Mouse (Mus musculus) splenic B cell, adult 2 months (primary cell): ENCODE measurements around the gene Pamr1.

Experiments used
- DNase-seq: peaks from one replicate; pipeline ENCODE4 v3.0.0-alpha.2; 2011; ENCODE audit warnings: low read depth, low spot score
- H3K27me3 ChIP-seq: 2 replicates; pipeline ENCODE4 v1.6.1; 2012; ENCODE audit warnings: mild to moderate bottlenecking, low read length, moderate library complexity, mixed read lengths; ENCODE audit not compliant: control insufficient read depth, poor library complexity, insufficient read depth, severe bottlenecking
- H3K36me3 ChIP-seq: 2 replicates; pipeline ENCODE4 v1.6.1; 2012; ENCODE audit warnings: mild to moderate bottlenecking, low read length, moderate library complexity, mixed read lengths; ENCODE audit not compliant: control insufficient read depth, poor library complexity, insufficient read depth, severe bottlenecking

Gene Pamr1

GRCm38 (mm10) chr2:102558965-102559364 is 9.2 kb downstream of the Pamr1 start:
- Histone ChIP-seq H3K27me3 (no peaks in the 10 kb centered on the region), H3K36me3 (no peaks in the 10 kb centered on the region)
- no peak for DNase-seq

- no peaks in the 10 kb centered on the region for H3K27me3 ChIP-seq
- no peaks in the 10 kb centered on the region for H3K36me3 ChIP-seq
- no peak for DNase-seq
Observed at GRCm38 (mm10) chr2:102563848-102564247, 14.0 kb downstream of the Pamr1 start.

GRCm38 (mm10) chr2:102579248-102579647 is 29.4 kb downstream of the Pamr1 start:
- Histone ChIP-seq H3K36me3 (no peaks in the 10 kb centered on the region), H3K27me3 (no peaks in the 10 kb centered on the region)
- DNase-seq = no peak

- peak; percentile 34 for DNase-seq
- no peaks in the 10 kb centered on the region for H3K27me3 ChIP-seq
- H3K36me3 ChIP-seq = no peaks in the 10 kb centered on the region
Observed at GRCm38 (mm10) chr2:102589977-102590376, 40.2 kb downstream of the Pamr1 start.

GRCm38 (mm10) chr2:102594535-102594934 is 44.7 kb downstream of the Pamr1 start:
- no peaks in the 10 kb centered on the region for H3K27me3 ChIP-seq
- no peak for DNase-seq

GRCm38 (mm10) chr2:102595395-102596130 is 45.8 kb downstream of the Pamr1 start:
- DNase-seq = no peak
- Histone ChIP-seq H3K36me3 (no peaks in the 10 kb centered on the region), H3K27me3 (no peaks in the 10 kb centered on the region)

More at GRCm38 (mm10) chr2:102594535-102594934, 44.7 kb downstream of the Pamr1 start:
- H3K36me3 ChIP-seq = no peaks in the 10 kb centered on the region

- H3K27me3 ChIP-seq = no peaks in the 10 kb centered on the region
- H3K36me3 ChIP-seq = no peaks in the 10 kb centered on the region
- DNase-seq = no peak
Observed at GRCm38 (mm10) chr2:102598911-102599721, 49.3 kb downstream of the Pamr1 start.

- no peaks in the 10 kb centered on the region for H3K27me3 ChIP-seq
- no peaks in the 10 kb centered on the region for H3K36me3 ChIP-seq
- no peak for DNase-seq
Observed at GRCm38 (mm10) chr2:102600516-102600915, 50.7 kb downstream of the Pamr1 start.

GRCm38 (mm10) chr2:102610485-102610884 is 60.7 kb downstream of the Pamr1 start:
- Histone ChIP-seq H3K36me3 (no peaks in the 10 kb centered on the region), H3K27me3 (no peaks in the 10 kb centered on the region)

GRCm38 (mm10) chr2:102616637-102617036 is 66.8 kb downstream of the Pamr1 start:
- H3K27me3 ChIP-seq = no peaks in the 10 kb centered on the region
- no peak for DNase-seq
- no peaks in the 10 kb centered on the region for H3K36me3 ChIP-seq

More at GRCm38 (mm10) chr2:102610485-102610884, 60.7 kb downstream of the Pamr1 start:
- DNase-seq = no peak

- Histone ChIP-seq H3K36me3 (no peaks in the 10 kb centered on the region), H3K27me3 (no peaks in the 10 kb centered on the region)
- DNase-seq = no peak
Observed at GRCm38 (mm10) chr2:102620744-102621429, 71.1 kb downstream of the Pamr1 start.

GRCm38 (mm10) chr2:102622176-102622575 is 72.4 kb downstream of the Pamr1 start:
- H3K27me3 ChIP-seq = no peaks in the 10 kb centered on the region
- no peak for DNase-seq
- no peaks in the 10 kb centered on the region for H3K36me3 ChIP-seq

- Histone ChIP-seq H3K36me3 (no peaks in the 10 kb centered on the region), H3K27me3 (no peaks in the 10 kb centered on the region)
- DNase-seq = no peak
Observed at GRCm38 (mm10) chr2:102622943-102623342, 73.1 kb downstream of the Pamr1 start.

- DNase-seq = no peak
- no peaks in the 10 kb centered on the region for H3K36me3 ChIP-seq
- no peaks in the 10 kb centered on the region for H3K27me3 ChIP-seq
Observed at GRCm38 (mm10) chr2:102624538-102624937, 74.7 kb downstream of the Pamr1 start.

GRCm38 (mm10) chr2:102632361-102632760 is 82.5 kb downstream of the Pamr1 start:
- no peak for DNase-seq
- H3K27me3 ChIP-seq = no peaks in the 10 kb centered on the region

More at GRCm38 (mm10) chr2:102632361-102632760, 82.5 kb downstream of the Pamr1 start:
- H3K36me3 ChIP-seq = no peaks in the 10 kb centered on the region
